ENCODE assay signal across 18 mouse cellular contexts in the genomic region with DNA sequence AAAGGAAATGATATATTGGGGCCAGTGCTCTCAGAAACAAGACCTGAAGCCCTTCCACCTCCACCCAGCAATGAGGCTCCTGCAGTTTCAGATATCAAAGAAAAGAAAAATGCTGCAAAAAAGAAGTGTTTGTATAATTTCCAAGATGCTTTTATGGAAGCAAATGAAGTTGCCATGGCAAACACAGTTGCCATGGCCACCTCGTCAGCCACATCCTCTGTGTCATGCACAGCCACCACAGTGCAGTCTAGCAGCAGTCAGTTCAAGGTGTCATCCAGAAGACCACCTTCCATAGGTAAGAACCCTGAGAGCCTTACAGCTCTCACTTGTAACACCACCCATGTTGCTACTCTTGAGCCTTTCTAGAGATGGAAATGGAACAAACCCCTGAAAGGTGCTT. TPM values are rescaled to one million over a fixed set of nuclear protein-coding genes. Genes with fewer than 3 reads are reported as not detected.
A peak's percentile ranks its signal among the peaks of the same experiment; 100 is the strongest.
DNase-seq lines count a peak whose midpoint lies in the region; ATAC-seq lines count a peak whose summit lies in the region.
"Had no signal": no experiment of that assay in that cellular context is flagged by ENCODE, and none has a peak within 500 bp of the region (broad histone marks: within the 10 kb centered on the region; RNA-seq: fewer than 3 reads in every experiment).

No protein-coding gene starts in this region.

- no peak for DNase-seq in frontal cortex, postnatal 14 days (ENCODE audit: low spot score in 2 of 2)
- peak; percentile 33 to 54 for DNase-seq in left cerebral cortex, postnatal 14 days (ENCODE audit: low spot score in 2 of 2)
- no peak for DNase-seq in left cerebral cortex, adult 11 months (ENCODE audit: low spot score)
- peak; percentile 7 for DNase-seq in T-cell, adult 2 months (ENCODE audit: low spot score)
- peak; percentile 16 to 36 for DNase-seq in layer of hippocampus, postnatal 14 days (ENCODE audit: low spot score in 2 of 2)
- no peak for DNase-seq in kidney, adult 8-10 months
- DNase-seq: adrenal gland, adult 8-10 months; cerebellum, adult 9-10 months; cerebellum, postnatal 36 days; gastrocnemius, adult 2 months; gastrocnemius, postnatal 36 days; heart, adult 2 months; heart, postnatal 10 days; kidney, adult 18-20 months; kidney, postnatal 4 days; retina, postnatal 1 day had no signal

- intact Hi-C loops in left cerebral cortex, postnatal 14 days (cut with DNase I), result no loop called here

- ATAC-seq in frontal cortex, adult (ENCODE audit: low TSS enrichment), result 0 out of 2 replicates have a peak, but pooled peaks have one; percentile 16
- ATAC-seq: midbrain, embryonic 15.5 days had no signal

RNA-seq across cellular contexts. Expression of a gene that starts 54.8 kb away (rescaled TPM):
- 10 to 100 TPM in 1 of 2 experiments, 1 to 10 TPM in 1; 9.2 to 11.7 TPM for total RNA-seq in left cerebral cortex, postnatal 14 days (2021)
- total RNA-seq in layer of hippocampus, postnatal 14 days (2021), result 10 to 100 TPM; 15.2 to 19.1 TPM

Comparison
In these comparisons a context has a peak if more than half of its experiments do, and no peak if none do; other contexts are left out.
1. DNase-seq: peak in left cerebral cortex, postnatal 14 days (2 of 2), T-cell, adult 2 months (single experiment) and layer of hippocampus, postnatal 14 days (2 of 2); none in frontal cortex, postnatal 14 days (0 of 2), left cerebral cortex, adult 11 months (single experiment) and kidney, adult 8-10 months (0 of 2).